In the genomic region with DNA sequence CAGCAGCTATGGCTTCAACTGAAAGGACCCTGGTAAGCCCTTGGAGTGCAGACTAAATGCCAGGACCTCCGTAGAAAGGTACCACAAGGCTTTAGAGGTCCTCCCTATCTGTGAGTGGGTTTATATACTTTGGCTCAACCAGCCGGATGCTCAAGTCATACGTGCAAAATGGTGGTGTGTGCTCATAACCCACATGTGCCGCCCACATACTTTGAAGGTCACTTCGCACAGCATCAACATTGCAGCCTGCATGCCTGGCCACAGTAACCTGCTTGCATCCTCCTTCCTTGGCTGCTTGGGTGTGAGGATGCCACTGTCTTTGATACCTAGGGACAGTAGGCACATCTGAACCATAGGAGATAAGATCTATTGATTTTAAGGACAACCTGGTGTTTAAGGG, we compare ENCODE assay signal across 25 mouse cellular contexts. TPM values are rescaled to one million over a fixed set of nuclear protein-coding genes. Genes with fewer than 3 reads are reported as not detected.
A peak's percentile ranks its signal among the peaks of the same experiment; 100 is the strongest.
DNase-seq lines count a peak whose midpoint lies in the region; ATAC-seq and TF ChIP-seq lines count a peak whose summit lies in the region.
"Had no signal": no experiment of that assay in that cellular context is flagged by ENCODE, and none has a peak within 500 bp of the region (broad histone marks: within the 10 kb centered on the region; RNA-seq: fewer than 3 reads in every experiment).

No protein-coding gene starts in this region.

- no peak overlapping the region for H3K4me2 ChIP-seq in stomach, embryonic 14.5 days (replicated peaks; ENCODE audit: low read depth, low read length)
- H3K4me2 ChIP-seq in midbrain, embryonic 16.5 days (ENCODE audit: low read length): no peak overlapping the region
- H3K4me2 ChIP-seq: heart, embryonic 13.5 days; hindbrain, embryonic 14.5 days had no signal

- H3K4me1 ChIP-seq in heart, adult 2 months (ENCODE audit: control insufficient read depth, insufficient read depth, low read length): peaks cover 17% of the 10 kb centered on the region
- H3K4me1 ChIP-seq in thymus, adult 2 months (replicated peaks; ENCODE audit: control insufficient read depth, insufficient read depth, low read length): peaks cover 25% of the 10 kb centered on the region
- H3K4me1 ChIP-seq in stomach, embryonic 14.5 days (ENCODE audit: control insufficient read depth, insufficient read depth, low read length): peaks cover 30% of the 10 kb centered on the region
- no peaks in the 10 kb centered on the region for H3K4me1 ChIP-seq in midbrain, embryonic 16.5 days (ENCODE audit: control insufficient read depth, insufficient read depth, low read length)

- no peak for TF ChIP-seq EP300 in heart, adult 2 months (IDR thresholded peaks at IDR 0.05; ENCODE audit: insufficient read depth, low read depth, low read length)

- intact Hi-C loops in heart, adult 2 months (cut with DNase I): loop anchor here (1.0 kb wide), 1 partner anchor 26 kb away; a partner anchor contains a TSS
- intact Hi-C loops in left cerebral cortex, postnatal 4 days (cut with DNase I): no loop called here

- no peak overlapping the region for H3K4me3 ChIP-seq in heart, adult 2 months
- H3K4me3 ChIP-seq in thymus, adult 2 months (ENCODE audit: control insufficient read depth, insufficient read depth, low read length): no peak overlapping the region
- H3K4me3 ChIP-seq in stomach, embryonic 14.5 days (ENCODE audit: low read depth, low read length): no peak overlapping the region
- H3K4me3 ChIP-seq in midbrain, embryonic 16.5 days (ENCODE audit: low read depth, low read length): no peak overlapping the region
- H3K4me3 ChIP-seq: gastrocnemius, adult 2 months; heart, embryonic 10.5 days; heart, embryonic 13.5 days; hindbrain, embryonic 10.5 days had no signal

- WGBS in heart, adult 2 months: over 99% methylated on average over 5 of the region's 5 CpGs
- WGBS in thymus, adult 2 months: 95% methylated on average over 5 of the region's 5 CpGs
- WGBS in stomach, embryonic 14.5 days: 97% methylated on average over 5 of the region's 5 CpGs
- WGBS in midbrain, embryonic 16.5 days: 96% methylated on average over 5 of the region's 5 CpGs

- DNase-seq in heart, adult 2 months: no peak
- no peak for DNase-seq in heart, adult 18-20 months
- no peak for DNase-seq in thymus, adult 2 months
- DNase-seq in thymus, postnatal 10 days (ENCODE audit: low spot score in 2 of 2): no peak
- no peak for DNase-seq in left cerebral cortex, postnatal 4 days
- no peak for DNase-seq in adrenal gland, postnatal 25 days
- DNase-seq: cerebellum, adult 11-12 months; cerebellum, adult 8-10 months; cerebellum, postnatal 10 days; cerebellum, postnatal 36 days; embryo, embryonic 11 days; forebrain, postnatal 0 days; gastrocnemius, adult 2 months; gastrocnemius, postnatal 14 days; heart, postnatal 36 days had no signal

- H3K27ac ChIP-seq in heart, adult 2 months: peak overlapping the region; percentile 28; the same call in 1 of the 2 replicates
- peak overlapping the region; percentile 7; the same call in 1 of the 2 replicates for H3K27ac ChIP-seq in thymus, adult 2 months (ENCODE audit: control insufficient read depth, insufficient read depth, low read length)
- H3K27ac ChIP-seq in stomach, embryonic 14.5 days (ENCODE audit: low read length): peak overlapping the region; percentile 87; the same call in 1 of the 2 replicates
- H3K27ac ChIP-seq in midbrain, embryonic 16.5 days (ENCODE audit: low read length): no peak overlapping the region
- H3K27ac ChIP-seq: heart, embryonic 10.5 days; hindbrain, embryonic 14.5 days; hindbrain, postnatal 0 days had no signal

- no peak overlapping the region for H3K9ac ChIP-seq in heart, adult 2 months (ENCODE audit: low read depth, low read length)
- H3K9ac ChIP-seq in stomach, embryonic 14.5 days (replicated peaks; ENCODE audit: low read depth, low read length): no peak overlapping the region
- H3K9ac ChIP-seq in midbrain, embryonic 16.5 days (ENCODE audit: low read depth, low read length): no peak overlapping the region
- H3K9ac ChIP-seq: forebrain, postnatal 0 days; hindbrain, embryonic 14.5 days had no signal

- H3K27me3 ChIP-seq in heart, adult 2 months (ENCODE audit: control insufficient read depth, insufficient read depth, low read length): no peaks in the 10 kb centered on the region
- H3K27me3 ChIP-seq in thymus, adult 2 months (ENCODE audit: control insufficient read depth, insufficient read depth, low read length): no peaks in the 10 kb centered on the region
- no peaks in the 10 kb centered on the region for H3K27me3 ChIP-seq in stomach, embryonic 14.5 days (ENCODE audit: control insufficient read depth, insufficient read depth, low read length)
- H3K27me3 ChIP-seq in midbrain, embryonic 16.5 days (ENCODE audit: control insufficient read depth, insufficient read depth, low read depth, low read length): no peaks in the 10 kb centered on the region
- H3K27me3 ChIP-seq: heart, embryonic 13.5 days; Patski had no signal

- H3K36me3 ChIP-seq in heart, adult 2 months (ENCODE audit: control insufficient read depth, insufficient read depth, low read length): no peaks in the 10 kb centered on the region
- no peaks in the 10 kb centered on the region for H3K36me3 ChIP-seq in thymus, adult 2 months (ENCODE audit: control insufficient read depth, insufficient read depth, low read length)
- no peaks in the 10 kb centered on the region for H3K36me3 ChIP-seq in stomach, embryonic 14.5 days (ENCODE audit: control insufficient read depth, insufficient read depth, low read length)
- H3K36me3 ChIP-seq in midbrain, embryonic 16.5 days (ENCODE audit: control insufficient read depth, insufficient read depth, low read length): no peaks in the 10 kb centered on the region
- H3K36me3 ChIP-seq: G1E; heart, embryonic 10.5 days; heart, embryonic 13.5 days; hindbrain, embryonic 10.5 days had no signal

- no peak for TF ChIP-seq POLR2A in heart, adult 2 months (IDR thresholded peaks at IDR 0.05; ENCODE audit: insufficient read depth, low read depth, low read length)
- no peak for TF ChIP-seq POLR2A in thymus, adult 2 months (IDR thresholded peaks at IDR 0.05; ENCODE audit: control insufficient read depth, extremely low read depth, insufficient read depth, low read length, poor library complexity)

- ATAC-seq in stomach, embryonic 14.5 days (ENCODE audit: insufficient number of reproducible peaks, insufficient read depth, low FRiP score, low read depth): no peak
- ATAC-seq in midbrain, embryonic 16.5 days: no peak
- ATAC-seq: forebrain, embryonic 14.5 days; forebrain, postnatal 0 days; hindbrain, postnatal 0 days; Patski had no signal

- H3K79me2 ChIP-seq in heart, adult 2 months (replicated peaks; ENCODE audit: control insufficient read depth, insufficient read depth, low read length): no peaks in the 10 kb centered on the region

- no peak for TF ChIP-seq CTCF in heart, adult 2 months (IDR thresholded peaks at IDR 0.05)
- no peak for TF ChIP-seq CTCF in thymus, adult 2 months (IDR thresholded peaks at IDR 0.05; ENCODE audit: borderline replicate concordance, control insufficient read depth, extremely low read depth, insufficient read depth, low read length, poor library complexity)

- no peaks in the 10 kb centered on the region for H3K9me3 ChIP-seq in stomach, embryonic 14.5 days (ENCODE audit: control insufficient read depth, low read depth, low read length)
- H3K9me3 ChIP-seq in midbrain, embryonic 16.5 days (replicated peaks; ENCODE audit: control insufficient read depth, low read length, poor library complexity, severe bottlenecking): no peaks in the 10 kb centered on the region
- H3K9me3 ChIP-seq: G1E; heart, embryonic 10.5 days; heart, embryonic 13.5 days; hindbrain, embryonic 10.5 days had no signal

RNA-seq across cellular contexts. Expression of a gene that starts 26.7 kb away (rescaled TPM):
- total RNA-seq in heart, adult 2 months (2021): 10 to 100 TPM; 39.6 to 62.7 TPM
- polyA plus RNA-seq in heart, adult 2 months (2012; rRNA removed): 15.4 and 21.0 TPM in 2 replicates
- total RNA-seq in heart, adult 18-20 months (2021): 10 to 100 TPM; 50.5 to 54.1 TPM
- polyA plus RNA-seq in thymus, adult 2 months (2012; rRNA removed): 36.8 and 42.3 TPM in 2 replicates
- polyA plus RNA-seq in stomach, embryonic 14.5 days (2014; fragmentation: Nextera tagmentation; extraction: Ambion mirVana): 19.7 and 20.8 TPM in 2 replicates
- 16.7 and 20.9 TPM in 2 replicates for polyA plus RNA-seq in midbrain, embryonic 16.5 days (2015; fragmentation: Nextera tagmentation; extraction: Ambion mirVana)
- 10 to 100 TPM; 34.7 to 39.7 TPM for total RNA-seq in left cerebral cortex, postnatal 4 days (2021)
- total RNA-seq in adrenal gland, postnatal 25 days (2021): 16.0 and 28.2 TPM in 2 replicates
